ENCODE assay signal across 17 mouse cellular contexts in genomic region chr6:54530182-54530581, GRCm38 (mm10). TPM values are rescaled to one million over a fixed set of nuclear protein-coding genes. Genes with fewer than 3 reads are reported as not detected.
"Had no signal": no experiment of that assay in that cellular context is flagged by ENCODE, and none has a peak within 500 bp of the region (broad histone marks: within the 10 kb centered on the region; RNA-seq: fewer than 3 reads in every experiment).

No protein-coding gene starts in this region.

- H3K27me3 ChIP-seq: lung, embryonic 15.5 days; midbrain, embryonic 15.5 days; neural tube, embryonic 12.5 days; stomach, embryonic 15.5 days had no signal

- H3K9me3 ChIP-seq: lung, embryonic 15.5 days; midbrain, embryonic 13.5 days; midbrain, embryonic 15.5 days; neural tube, embryonic 12.5 days; stomach, embryonic 15.5 days had no signal

- H3K9ac ChIP-seq: lung, embryonic 15.5 days; midbrain, embryonic 13.5 days; midbrain, embryonic 15.5 days; neural tube, embryonic 12.5 days; stomach, embryonic 15.5 days had no signal

- H3K4me3 ChIP-seq: lung, embryonic 15.5 days; midbrain, embryonic 13.5 days; midbrain, embryonic 15.5 days; neural tube, embryonic 12.5 days; stomach, embryonic 15.5 days had no signal

- DNase-seq: lung, adult 2 months; lung, postnatal 14 days; lung, postnatal 36 days; right cerebral cortex, postnatal 14 days; thymus, adult 2 months; thymus, postnatal 14 days; thymus, postnatal 36 days had no signal

- H3K4me2 ChIP-seq: lung, embryonic 15.5 days; midbrain, embryonic 11.5 days; midbrain, embryonic 13.5 days; midbrain, embryonic 15.5 days; neural tube, embryonic 12.5 days; stomach, embryonic 15.5 days had no signal

- H3K36me3 ChIP-seq: lung, embryonic 15.5 days; midbrain, embryonic 15.5 days; stomach, embryonic 15.5 days had no signal

- H3K4me1 ChIP-seq: lung, embryonic 15.5 days; stomach, embryonic 15.5 days had no signal

- H3K27ac ChIP-seq: lung, embryonic 15.5 days; macrophage; neural tube, embryonic 12.5 days; stomach, embryonic 15.5 days; stomach, postnatal 0 days had no signal

RNA-seq across cellular contexts. Expression of gene Scrn1, which starts 36.1 kb away (rescaled TPM):
- total RNA-seq: monocyte, adult 5-6 weeks; neutrophil, adult 5-6 weeks had no signal
- polyA plus RNA-seq: macrophage had no signal
